Mouse (Mus musculus): Measurements from ENCODE around the gene Shroom1.
A peak's percentile ranks its signal among the peaks of the same experiment; 100 is the strongest.

The Shroom1 gene

GRCm38 (mm10) chr11:53479171-53479782 is 22.3 kb downstream of the Shroom1 start:
- no peak for DNase-seq (ENCODE audit: low spot score in 2 of 2)

GRCm38 (mm10) chr11:53479783-53480301 is 22.8 kb downstream of the Shroom1 start, which contains the start of the genes Gm9945 and Sowaha:
Gene Gm9945, plus strand, starts transcription at chr11:53480166.
Gene Sowaha, minus strand, starts transcription at chr11:53480274.
- DNase-seq (ENCODE audit: low spot score in 2 of 2): peak; percentile 67 to 69

GRCm38 (mm10) chr11:53481088-53481730 is 24.2 kb downstream of the Shroom1 start:
- no peak for DNase-seq (ENCODE audit: low spot score in 2 of 2)

GRCm38 (mm10) chr11:53483159-53483891 is 26.3 kb downstream of the Shroom1 start:
- DNase-seq (ENCODE audit: low spot score in 2 of 2): no peak

- no peak for DNase-seq (ENCODE audit: low spot score in 2 of 2)
Measured at GRCm38 (mm10) chr11:53485719-53486118, 28.7 kb downstream of the Shroom1 start.

- no peak for DNase-seq (ENCODE audit: low spot score in 2 of 2)
Measured at GRCm38 (mm10) chr11:53486351-53486750, 29.3 kb downstream of the Shroom1 start.

GRCm38 (mm10) chr11:53486822-53487594 is 30.0 kb downstream of the Shroom1 start:
- DNase-seq (ENCODE audit: low spot score in 2 of 2): no peak

GRCm38 (mm10) chr11:53489007-53489406 is 32.0 kb downstream of the Shroom1 start:
- no peak for DNase-seq (ENCODE audit: low spot score in 2 of 2)

GRCm38 (mm10) chr11:53489421-53489820 is 32.4 kb downstream of the Shroom1 start:
- no peak for DNase-seq (ENCODE audit: low spot score in 2 of 2)

GRCm38 (mm10) chr11:53491954-53492401 is 35.0 kb downstream of the Shroom1 start:
- no peak for DNase-seq (ENCODE audit: low spot score in 2 of 2)

GRCm38 (mm10) chr11:53493243-53493955 is 36.4 kb downstream of the Shroom1 start:
- DNase-seq (ENCODE audit: low spot score in 2 of 2): no peak

GRCm38 (mm10) chr11:53495417-53495816 is 38.4 kb downstream of the Shroom1 start:
- DNase-seq (ENCODE audit: low spot score in 2 of 2): no peak

- DNase-seq (ENCODE audit: low spot score in 2 of 2): peak in 1 of 2 experiments; percentile 65
Measured at GRCm38 (mm10) chr11:53496946-53497345, 39.9 kb downstream of the Shroom1 start.

GRCm38 (mm10) chr11:53500569-53500968 is 43.6 kb downstream of the Shroom1 start:
- DNase-seq (ENCODE audit: low spot score in 2 of 2): no peak

- peak in 1 of 2 experiments; percentile 62 for DNase-seq (ENCODE audit: low spot score in 2 of 2)
Measured at GRCm38 (mm10) chr11:53502039-53502765, 45.2 kb downstream of the Shroom1 start.

- no peak for DNase-seq (ENCODE audit: low spot score in 2 of 2)
Measured at GRCm38 (mm10) chr11:53503738-53504137, 46.7 kb downstream of the Shroom1 start.

- no peak for DNase-seq (ENCODE audit: low spot score in 2 of 2)
Measured at GRCm38 (mm10) chr11:53504376-53504775, 47.4 kb downstream of the Shroom1 start.

- no peak for DNase-seq (ENCODE audit: low spot score in 2 of 2)
Measured at GRCm38 (mm10) chr11:53505026-53505663, 48.1 kb downstream of the Shroom1 start.

- DNase-seq (ENCODE audit: low spot score in 2 of 2): no peak
Measured at GRCm38 (mm10) chr11:53507098-53507805, 50.2 kb downstream of the Shroom1 start.

Measured in right cerebral cortex, postnatal 36 days (tissue).